Mouse (Mus musculus) hindbrain, postnatal 0 days (tissue): ENCODE measurements around the gene Pald1. TPM values are rescaled to one million over a fixed set of nuclear protein-coding genes. Genes with fewer than 3 reads are reported as not detected.

Experiments used
- ATAC-seq: fragments of 200-750 bp; cut with Nextera tagmentation; 2 replicates; pipeline ENCODE4 v1.8.0; 2017; ENCODE audit warnings: mild to moderate bottlenecking, moderate TSS enrichment, moderate library complexity
- DNase-seq: peaks from one replicate; pipeline ENCODE4 v3.0.0-alpha.2; 2015; ENCODE audit warnings: low spot score
- H3K27ac ChIP-seq: fragments of 300-500 bp; sonication (generic); 2 replicates; pipeline ENCODE4 v1.5.1; 2014; ENCODE audit warnings: mild to moderate bottlenecking
- H3K27me3 ChIP-seq: fragments of 300-500 bp; sonication (generic); 2 replicates; pipeline ENCODE4 v1.6.1; 2014; ENCODE audit warnings: low read length, mixed read lengths; ENCODE audit not compliant: insufficient read depth
- H3K36me3 ChIP-seq: fragments of 300-500 bp; sonication (generic); 2 replicates; pipeline ENCODE4 v1.6.1; 2014; ENCODE audit warnings: low read length, mixed read lengths; ENCODE audit not compliant: insufficient read depth
- H3K4me1 ChIP-seq: fragments of 300-500 bp; sonication (generic); 2 replicates; pipeline ENCODE4 v1.6.1; 2014; ENCODE audit warnings: antibody characterized with exemption, low read length, mixed read lengths; ENCODE audit not compliant: insufficient read depth
- H3K4me2 ChIP-seq: fragments of 300-500 bp; sonication (generic); 2 replicates; pipeline ENCODE4 v1.6.1; 2014; ENCODE audit warnings: low read depth, mild to moderate bottlenecking, low read length, moderate library complexity, mixed read lengths
- H3K4me3 ChIP-seq: fragments of 300-500 bp; sonication (generic); 2 replicates; pipeline ENCODE4 v1.5.1; 2014; ENCODE audit warnings: low read length
- H3K9ac ChIP-seq: fragments of 300-500 bp; sonication (generic); replicated peaks from 2 replicates; pipeline ENCODE4 v1.6.1; 2014; ENCODE audit warnings: mild to moderate bottlenecking, low read length, moderate library complexity, mixed read lengths
- H3K9me3 ChIP-seq: fragments of 300-500 bp; sonication (generic); 2 replicates; pipeline ENCODE4 v1.6.1; 2016; ENCODE audit warnings: low read length, mixed read lengths
- CTCF ChIP-seq: IDR thresholded peaks from 2 replicates; pipeline ENCODE4 v1.5.1; 2016; ENCODE audit warnings: antibody characterized with exemption, control low read depth, low read depth
- WGBS: fragments of 180-500 bp; shearing (Covaris S2); extraction: QIAGEN DNeasy Blood & Tissue Kit; methylation state at CpG from one replicate; pipeline ENCODE4 v1.1.7; 2014; 5-methylcytosine and 5-hydroxymethylcytosine counted together
- polyA plus RNA-seq: library from polyadenylated mRNA; unstranded; fragments of >200 nt; fragmentation: Nextera tagmentation; extraction: Ambion mirVana; gene quantifications from 2 replicates; pipeline ENCODE4 v1.2.1, GENCODE M21; 2015
- total RNA-seq: library from RNA; depleted of rRNA; stranded (reverse); fragments of >200 nt; gene quantifications from 2 replicates; pipeline ENCODE4 v1.2.3, GENCODE M21; 2014

Gene Pald1
- total and polyA plus RNA-seq, 2 experiments from 2014 or later: 21.7 to 34.3 TPM

- 0 out of 2 replicates have a peak, but pooled peaks have one; percentile 18 for TF ChIP-seq CTCF
- Histone ChIP-seq H3K9me3 (no peaks in the 10 kb centered on the region), H3K27ac (no peak overlapping the region), H3K4me1 (no peaks in the 10 kb centered on the region), H3K4me2 (no peak overlapping the region), H3K9ac (no peak overlapping the region), H3K27me3 (no peaks in the 10 kb centered on the region), H3K4me3 (no peak overlapping the region), H3K36me3 (no peaks in the 10 kb centered on the region)
- ATAC-seq: no peak
- WGBS: 59% methylated on average over 8 of the region's 8 CpGs
- no peak for DNase-seq
Observed at GRCm38 (mm10) chr10:61357658-61358057, 25.7 kb downstream of the Pald1 start.

DNA sequence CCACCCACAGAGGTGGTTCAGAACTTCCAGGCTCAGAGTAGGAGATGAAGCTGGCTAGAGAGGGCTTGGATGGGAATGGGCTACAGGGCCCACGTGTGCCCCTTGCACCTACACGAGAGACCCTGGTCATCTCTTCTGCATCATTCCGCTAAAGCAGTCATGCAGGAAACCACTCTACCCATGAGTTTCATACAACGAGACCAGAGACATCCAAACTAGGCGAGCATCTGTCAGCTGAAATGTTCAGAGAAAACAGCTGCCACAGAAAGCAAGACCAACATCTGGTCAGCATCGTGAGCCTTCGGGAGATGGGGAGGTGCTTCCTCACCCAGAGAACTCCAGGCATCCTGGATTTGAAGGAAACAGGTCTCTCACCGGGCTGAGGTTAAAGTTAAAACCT is 26.8 kb downstream of the Pald1 start:
- TF ChIP-seq CTCF: no peak
- no peak for ATAC-seq
- no peak for DNase-seq
- WGBS: 91% methylated on average over 8 of the region's 8 CpGs
- Histone ChIP-seq H3K4me2 (no peak overlapping the region), H3K9ac (no peak overlapping the region), H3K9me3 (no peaks in the 10 kb centered on the region), H3K27ac (no peak overlapping the region), H3K4me1 (no peaks in the 10 kb centered on the region), H3K27me3 (no peaks in the 10 kb centered on the region), H3K36me3 (no peaks in the 10 kb centered on the region), H3K4me3 (no peak overlapping the region)

- Histone ChIP-seq H3K4me1 (no peaks in the 10 kb centered on the region), H3K4me2 (no peak overlapping the region), H3K9me3 (no peaks in the 10 kb centered on the region), H3K4me3 (no peak overlapping the region), H3K27me3 (no peaks in the 10 kb centered on the region), H3K36me3 (no peaks in the 10 kb centered on the region), H3K9ac (no peak overlapping the region), H3K27ac (no peak overlapping the region)
- ATAC-seq: no peak
- DNase-seq: peak; percentile 28
- WGBS: 96% methylated on average over 5 of the region's 5 CpGs
- TF ChIP-seq CTCF: peak; percentile 55
Observed at GRCm38 (mm10) chr10:61356095-61356494, 27.2 kb downstream of the Pald1 start.

- no peaks in the 10 kb centered on the region for H3K36me3 ChIP-seq
- no peaks in the 10 kb centered on the region for H3K4me1 ChIP-seq
- H3K9ac ChIP-seq: no peak overlapping the region
- H3K27me3 ChIP-seq: no peaks in the 10 kb centered on the region
- H3K4me3 ChIP-seq: no peak overlapping the region
- ATAC-seq: no peak
- no peak for TF ChIP-seq CTCF
- no peak overlapping the region for H3K27ac ChIP-seq
- H3K4me2 ChIP-seq: no peak overlapping the region
- 96% methylated on average over 13 of the region's 13 CpGs for WGBS
- no peak for DNase-seq
- no peaks in the 10 kb centered on the region for H3K9me3 ChIP-seq
Observed at GRCm38 (mm10) chr10:61355611-61356010, 27.7 kb downstream of the Pald1 start.

DNA sequence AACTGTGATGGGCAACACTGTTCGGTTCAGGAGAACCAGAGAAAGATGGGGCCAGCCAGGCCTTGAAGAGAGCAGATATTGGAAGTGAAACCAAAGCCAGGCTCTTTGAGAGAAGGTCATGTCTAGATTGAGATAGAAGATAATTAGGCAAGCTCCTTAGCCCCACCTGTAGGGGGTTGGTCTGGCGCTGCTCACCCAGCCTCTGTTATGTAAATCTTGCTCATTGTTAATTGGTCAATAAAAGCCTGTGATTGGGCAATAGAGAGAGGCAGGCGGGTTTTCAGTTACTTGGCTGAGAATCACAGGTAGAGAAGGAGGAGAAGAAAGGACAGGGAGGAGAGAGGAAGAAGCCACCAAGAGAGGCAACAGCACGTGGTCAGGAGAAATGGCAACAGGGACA is 32.1 kb downstream of the Pald1 start:
- H3K9ac ChIP-seq: no peak overlapping the region
- no peak overlapping the region for H3K27ac ChIP-seq
- no peaks in the 10 kb centered on the region for H3K4me1 ChIP-seq
- WGBS: 71% methylated on average over 4 of the region's 4 CpGs
- peaks cover 9% of the 10 kb centered on the region; the same call in 1 of the 2 replicates for H3K36me3 ChIP-seq
- H3K9me3 ChIP-seq: no peaks in the 10 kb centered on the region
- no peak overlapping the region for H3K4me2 ChIP-seq
- ATAC-seq (no peak), DNase-seq (no peak)
- no peak overlapping the region for H3K4me3 ChIP-seq
- TF ChIP-seq CTCF: no peak
- H3K27me3 ChIP-seq: no peaks in the 10 kb centered on the region

GRCm38 (mm10) chr10:61346374-61346773 is 37.0 kb downstream of the Pald1 start:
- Histone ChIP-seq H3K27ac (no peak overlapping the region), H3K27me3 (no peaks in the 10 kb centered on the region), H3K9me3 (no peaks in the 10 kb centered on the region), H3K4me1 (0 out of 2 replicates have a peak, but pooled peaks cover 4% of the 10 kb centered on the region), H3K36me3 (peaks cover 9% of the 10 kb centered on the region; the same call in 1 of the 2 replicates), H3K4me3 (no peak overlapping the region), H3K4me2 (no peak overlapping the region), H3K9ac (no peak overlapping the region)
- no peak for ATAC-seq
- 28% methylated on average over 10 of the region's 10 CpGs for WGBS
- DNase-seq: no peak
- no peak for TF ChIP-seq CTCF

GRCm38 (mm10) chr10:61345179-61345578 is 38.2 kb downstream of the Pald1 start:
- no peak overlapping the region for H3K27ac ChIP-seq
- H3K9ac ChIP-seq: no peak overlapping the region
- ATAC-seq (no peak), DNase-seq (no peak)
- H3K27me3 ChIP-seq: no peaks in the 10 kb centered on the region
- H3K4me3 ChIP-seq: no peak overlapping the region
- TF ChIP-seq CTCF: no peak
- no peaks in the 10 kb centered on the region for H3K9me3 ChIP-seq
- peaks cover 8% of the 10 kb centered on the region; the same call in 1 of the 2 replicates for H3K36me3 ChIP-seq
- H3K4me1 ChIP-seq: 0 out of 2 replicates have a peak, but pooled peaks cover 4% of the 10 kb centered on the region
- H3K4me2 ChIP-seq: no peak overlapping the region
- 72% methylated on average over 8 of the region's 8 CpGs for WGBS
